ENCODE assay signal across 14 mouse cellular contexts in genomic region chr2:3633137-3633536, GRCm38 (mm10).
DNase-seq lines count a peak whose midpoint lies in the region; ATAC-seq and TF ChIP-seq lines count a peak whose summit lies in the region.
"Had no signal": no experiment of that assay in that cellular context is flagged by ENCODE, and none has a peak within 500 bp of the region (broad histone marks: within the 10 kb centered on the region; RNA-seq: fewer than 3 reads in every experiment).

No protein-coding gene starts in this region.

- no peaks in the 10 kb centered on the region for H3K4me1 ChIP-seq in hindbrain, postnatal 0 days (ENCODE audit: insufficient read depth, low read length)
- H3K4me1 ChIP-seq in hindbrain, embryonic 11.5 days (replicated peaks; ENCODE audit: control insufficient read depth, insufficient read depth, low read length): no peaks in the 10 kb centered on the region
- no peaks in the 10 kb centered on the region for H3K4me1 ChIP-seq in forebrain, embryonic 14.5 days (ENCODE audit: control insufficient read depth, insufficient read depth, low read length)
- H3K4me1 ChIP-seq: embryonic facial prominence, embryonic 15.5 days; heart, embryonic 13.5 days; liver, embryonic 13.5 days; midbrain, embryonic 12.5 days had no signal

- H3K36me3 ChIP-seq in hindbrain, postnatal 0 days (ENCODE audit: insufficient read depth, low read length): no peaks in the 10 kb centered on the region
- no peaks in the 10 kb centered on the region for H3K36me3 ChIP-seq in hindbrain, embryonic 11.5 days (ENCODE audit: control insufficient read depth, insufficient read depth, low read length)
- H3K36me3 ChIP-seq in forebrain, embryonic 14.5 days (ENCODE audit: control insufficient read depth, insufficient read depth, low read length): no peaks in the 10 kb centered on the region
- H3K36me3 ChIP-seq: embryonic facial prominence, embryonic 15.5 days; heart, embryonic 13.5 days; liver, embryonic 13.5 days; midbrain, embryonic 12.5 days had no signal

- peak; percentile 8 for DNase-seq in adrenal gland, adult 8-10 months
- DNase-seq in adrenal gland, adult 18-20 months (ENCODE audit: low spot score in 2 of 2): no peak
- peak; percentile 46 for DNase-seq in hindbrain, postnatal 0 days (ENCODE audit: low spot score)
- DNase-seq in hindbrain, embryonic 11.5 days (ENCODE audit: low spot score): no peak
- peak; percentile 18 for DNase-seq in 3T3-L1 (ENCODE audit: low read depth, low spot score)
- DNase-seq in fat pad, adult 2 months (ENCODE audit: extremely low read depth, low read depth, low spot score): peak; percentile 62
- DNase-seq in forebrain, embryonic 14.5 days (ENCODE audit: low spot score): no peak
- DNase-seq: liver, embryonic 13.5 days; lung, postnatal 14 days; thymus, adult 18-20 months had no signal

- peak; percentile 47; the same call in 1 of the 2 replicates for ATAC-seq in hindbrain, postnatal 0 days
- ATAC-seq in hindbrain, embryonic 11.5 days (ENCODE audit: low FRiP score): no peak
- ATAC-seq in inflammation-experienced regulatory T-cells, adult 6 months: no peak
- no peak for ATAC-seq in forebrain, embryonic 14.5 days

- 55% methylated on average over 9 of the region's 9 CpGs for WGBS in hindbrain, postnatal 0 days
- 82% methylated on average over 9 of the region's 9 CpGs for WGBS in hindbrain, embryonic 11.5 days
- 88% methylated on average over 9 of the region's 9 CpGs for WGBS in forebrain, embryonic 14.5 days

- no peak overlapping the region for H3K4me3 ChIP-seq in hindbrain, postnatal 0 days (ENCODE audit: low read length)
- H3K4me3 ChIP-seq in hindbrain, embryonic 11.5 days (ENCODE audit: low read depth, low read length): no peak overlapping the region
- no peak overlapping the region for H3K4me3 ChIP-seq in forebrain, embryonic 14.5 days (ENCODE audit: low read depth, low read length)
- H3K4me3 ChIP-seq: embryonic facial prominence, embryonic 15.5 days; heart, embryonic 13.5 days; liver, embryonic 13.5 days; midbrain, embryonic 12.5 days had no signal

- H3K27ac ChIP-seq in hindbrain, postnatal 0 days: no peak overlapping the region
- no peak overlapping the region for H3K27ac ChIP-seq in hindbrain, embryonic 11.5 days (ENCODE audit: low read depth, low read length)
- H3K27ac ChIP-seq in forebrain, embryonic 14.5 days (ENCODE audit: low read depth, low read length): no peak overlapping the region
- H3K27ac ChIP-seq: embryonic facial prominence, embryonic 15.5 days; heart, embryonic 13.5 days; liver, embryonic 13.5 days; midbrain, embryonic 12.5 days had no signal

- no peak overlapping the region for H3K4me2 ChIP-seq in hindbrain, postnatal 0 days (ENCODE audit: low read depth, low read length)
- no peak overlapping the region for H3K4me2 ChIP-seq in hindbrain, embryonic 11.5 days (replicated peaks; ENCODE audit: low read depth, low read length)
- H3K4me2 ChIP-seq in forebrain, embryonic 14.5 days (ENCODE audit: low read length): no peak overlapping the region
- H3K4me2 ChIP-seq: embryonic facial prominence, embryonic 15.5 days; heart, embryonic 13.5 days; liver, embryonic 13.5 days; midbrain, embryonic 12.5 days had no signal

- H3K9ac ChIP-seq in hindbrain, postnatal 0 days (replicated peaks; ENCODE audit: low read length): no peak overlapping the region
- H3K9ac ChIP-seq in hindbrain, embryonic 11.5 days (ENCODE audit: low read depth, low read length): no peak overlapping the region
- H3K9ac ChIP-seq in forebrain, embryonic 14.5 days (ENCODE audit: low read length): no peak overlapping the region
- H3K9ac ChIP-seq: embryonic facial prominence, embryonic 15.5 days; heart, embryonic 13.5 days; liver, embryonic 13.5 days; midbrain, embryonic 12.5 days had no signal

- no peak for TF ChIP-seq CTCF in hindbrain, postnatal 0 days (IDR thresholded peaks at IDR 0.05; ENCODE audit: low read depth)

- H3K9me3 ChIP-seq in hindbrain, postnatal 0 days (ENCODE audit: low read length): no peaks in the 10 kb centered on the region
- H3K9me3 ChIP-seq in hindbrain, embryonic 11.5 days (ENCODE audit: control insufficient read depth, low read length): no peaks in the 10 kb centered on the region
- H3K9me3 ChIP-seq in forebrain, embryonic 14.5 days (replicated peaks; ENCODE audit: control insufficient read depth, low read length): no peaks in the 10 kb centered on the region
- H3K9me3 ChIP-seq: embryonic facial prominence, embryonic 15.5 days; heart, embryonic 13.5 days; liver, embryonic 13.5 days; midbrain, embryonic 12.5 days had no signal

- H3K27me3 ChIP-seq in hindbrain, postnatal 0 days (ENCODE audit: insufficient read depth, low read length): no peaks in the 10 kb centered on the region
- no peaks in the 10 kb centered on the region for H3K27me3 ChIP-seq in hindbrain, embryonic 11.5 days (ENCODE audit: control insufficient read depth, insufficient read depth, low read length)
- H3K27me3 ChIP-seq in forebrain, embryonic 14.5 days (replicated peaks; ENCODE audit: control insufficient read depth, insufficient read depth, low read length): no peaks in the 10 kb centered on the region
- H3K27me3 ChIP-seq: embryonic facial prominence, embryonic 15.5 days; heart, embryonic 13.5 days; liver, embryonic 13.5 days; midbrain, embryonic 12.5 days had no signal

Comparison
In these comparisons a context has a peak if more than half of its experiments do, and no peak if none do; other contexts are left out.
1. DNase-seq: peak in adrenal gland, adult 8-10 months (single experiment), hindbrain, postnatal 0 days (single experiment), 3T3-L1 (single experiment) and fat pad, adult 2 months (single experiment); none in adrenal gland, adult 18-20 months (0 of 2), hindbrain, embryonic 11.5 days (single experiment) and forebrain, embryonic 14.5 days (single experiment).